Mouse (Mus musculus): ENCODE results near the gene Iffo2. TPM values are rescaled to one million over a fixed set of nuclear protein-coding genes. Genes with fewer than 3 reads are reported as not detected.
A peak's percentile ranks its signal among the peaks of the same experiment; 100 is the strongest.

Iffo2 gene
- polyA plus RNA-seq, 1 experiment from 2014 or later, result 4.7 TPM

GRCm38 (mm10) chr4:139521926-139522325 lies 8.4 kb upstream of the Iffo2 start:
- H3K27me3 ChIP-seq (replicated peaks; ENCODE audit: insufficient read depth, low read length), result no peaks in the 10 kb centered on the region
- H3K36me3 ChIP-seq (ENCODE audit: insufficient read depth, low read length), result no peaks in the 10 kb centered on the region
- no peak overlapping the region for H3K4me2 ChIP-seq (replicated peaks; ENCODE audit: low read depth, low read length)
- H3K4me3 ChIP-seq (ENCODE audit: low read depth, low read length), result no peak overlapping the region
- ATAC-seq, result no peak
- no peak for DNase-seq (ENCODE audit: low spot score)
- no peak overlapping the region for H3K9ac ChIP-seq (replicated peaks; ENCODE audit: low read depth)
- H3K9me3 ChIP-seq (ENCODE audit: low read length), result no peaks in the 10 kb centered on the region
- no peak for TF ChIP-seq EP300 (IDR thresholded peaks at IDR 0.05)
- no peak for TF ChIP-seq CTCF (IDR thresholded peaks at IDR 0.05)
- 84% methylated on average over 10 of the region's 10 CpGs for WGBS
- H3K27ac ChIP-seq (ENCODE audit: low read length), result no peak overlapping the region
- no peaks in the 10 kb centered on the region for H3K4me1 ChIP-seq (ENCODE audit: insufficient read depth, low read depth, low read length)

- 66% methylated on average over 12 of the region's 12 CpGs for WGBS
- Histone ChIP-seq H3K9ac (replicated peaks; ENCODE audit: low read depth) (no peak overlapping the region), H3K4me1 (ENCODE audit: insufficient read depth, low read depth, low read length) (no peaks in the 10 kb centered on the region), H3K4me3 (ENCODE audit: low read depth, low read length) (no peak overlapping the region), H3K4me2 (replicated peaks; ENCODE audit: low read depth, low read length) (no peak overlapping the region), H3K36me3 (ENCODE audit: insufficient read depth, low read length) (no peaks in the 10 kb centered on the region), H3K27me3 (replicated peaks; ENCODE audit: insufficient read depth, low read length) (no peaks in the 10 kb centered on the region), H3K27ac (ENCODE audit: low read length) (no peak overlapping the region), H3K9me3 (ENCODE audit: low read length) (no peaks in the 10 kb centered on the region)
- TF ChIP-seq EP300 (IDR thresholded peaks at IDR 0.05) (no peak), CTCF (IDR thresholded peaks at IDR 0.05) (no peak)
- DNase-seq (ENCODE audit: low spot score), result no peak
- no peak for ATAC-seq
Measured at GRCm38 (mm10) chr4:139526475-139526874, 3.9 kb upstream of the Iffo2 start.

GRCm38 (mm10) chr4:139532081-139532480 lies 1.7 kb downstream of the Iffo2 start:
- Histone ChIP-seq H3K4me3 (ENCODE audit: low read depth, low read length) (no peak overlapping the region), H3K9ac (replicated peaks; ENCODE audit: low read depth) (no peak overlapping the region), H3K9me3 (ENCODE audit: low read length) (no peaks in the 10 kb centered on the region), H3K36me3 (ENCODE audit: insufficient read depth, low read length) (no peaks in the 10 kb centered on the region), H3K4me2 (replicated peaks; ENCODE audit: low read depth, low read length) (no peak overlapping the region), H3K27ac (ENCODE audit: low read length) (no peak overlapping the region), H3K4me1 (ENCODE audit: insufficient read depth, low read depth, low read length) (peaks cover 5% of the 10 kb centered on the region; the same call in 1 of the 2 replicates), H3K27me3 (replicated peaks; ENCODE audit: insufficient read depth, low read length) (no peaks in the 10 kb centered on the region)
- DNase-seq (ENCODE audit: low spot score) (no peak), ATAC-seq (no peak)
- WGBS, result 88% methylated on average over 10 of the region's 10 CpGs
- TF ChIP-seq EP300 (IDR thresholded peaks at IDR 0.05) (no peak), CTCF (IDR thresholded peaks at IDR 0.05) (no peak)

- Histone ChIP-seq H3K4me2 (replicated peaks; ENCODE audit: low read depth, low read length) (no peak overlapping the region), H3K36me3 (ENCODE audit: insufficient read depth, low read length) (no peaks in the 10 kb centered on the region), H3K27ac (ENCODE audit: low read length) (peak overlapping the region; percentile 62), H3K27me3 (replicated peaks; ENCODE audit: insufficient read depth, low read length) (no peaks in the 10 kb centered on the region), H3K4me1 (ENCODE audit: insufficient read depth, low read depth, low read length) (peaks cover 5% of the 10 kb centered on the region; the same call in 1 of the 2 replicates), H3K9me3 (ENCODE audit: low read length) (no peaks in the 10 kb centered on the region), H3K9ac (replicated peaks; ENCODE audit: low read depth) (no peak overlapping the region), H3K4me3 (ENCODE audit: low read depth, low read length) (no peak overlapping the region)
- peak; percentile 89 for DNase-seq (ENCODE audit: low spot score)
- WGBS, result 7% methylated on average over 12 of the region's 12 CpGs
- TF ChIP-seq CTCF (IDR thresholded peaks at IDR 0.05) (peak; percentile 12; the same call in 1 of the 2 replicates), EP300 (IDR thresholded peaks at IDR 0.05) (peak; percentile 45; the same call in 1 of the 2 replicates)
- peak; percentile 95 for ATAC-seq
Measured at GRCm38 (mm10) chr4:139535127-139535695, 4.9 kb downstream of the Iffo2 start.

GRCm38 (mm10) chr4:139535719-139536118 lies 5.4 kb downstream of the Iffo2 start:
- H3K27me3 ChIP-seq (replicated peaks; ENCODE audit: insufficient read depth, low read length), result no peaks in the 10 kb centered on the region
- H3K4me3 ChIP-seq (ENCODE audit: low read depth, low read length), result no peak overlapping the region
- WGBS, result 40% methylated on average over 7 of the region's 7 CpGs
- no peak overlapping the region for H3K4me2 ChIP-seq (replicated peaks; ENCODE audit: low read depth, low read length)
- no peak overlapping the region for H3K9ac ChIP-seq (replicated peaks; ENCODE audit: low read depth)
- ATAC-seq (peak; percentile 59), DNase-seq (ENCODE audit: low spot score) (peak; percentile 35)
- H3K27ac ChIP-seq (ENCODE audit: low read length), result peak overlapping the region; percentile 62
- TF ChIP-seq EP300 (IDR thresholded peaks at IDR 0.05) (no peak), CTCF (IDR thresholded peaks at IDR 0.05) (no peak)
- H3K4me1 ChIP-seq (ENCODE audit: insufficient read depth, low read depth, low read length), result peaks cover 5% of the 10 kb centered on the region; the same call in 1 of the 2 replicates
- no peaks in the 10 kb centered on the region for H3K36me3 ChIP-seq (ENCODE audit: insufficient read depth, low read length)
- H3K9me3 ChIP-seq (ENCODE audit: low read length), result no peaks in the 10 kb centered on the region

- Histone ChIP-seq H3K27ac (ENCODE audit: low read length) (no peak overlapping the region), H3K36me3 (ENCODE audit: insufficient read depth, low read length) (no peaks in the 10 kb centered on the region), H3K27me3 (replicated peaks; ENCODE audit: insufficient read depth, low read length) (no peaks in the 10 kb centered on the region), H3K9ac (replicated peaks; ENCODE audit: low read depth) (no peak overlapping the region), H3K4me1 (ENCODE audit: insufficient read depth, low read depth, low read length) (peaks cover 5% of the 10 kb centered on the region; the same call in 1 of the 2 replicates), H3K9me3 (ENCODE audit: low read length) (no peaks in the 10 kb centered on the region), H3K4me3 (ENCODE audit: low read depth, low read length) (no peak overlapping the region), H3K4me2 (replicated peaks; ENCODE audit: low read depth, low read length) (no peak overlapping the region)
- DNase-seq (ENCODE audit: low spot score), result no peak
- 74% methylated on average over 9 of the region's 9 CpGs for WGBS
- no peak for ATAC-seq
- TF ChIP-seq EP300 (IDR thresholded peaks at IDR 0.05) (no peak), CTCF (IDR thresholded peaks at IDR 0.05) (no peak)
Measured at GRCm38 (mm10) chr4:139536706-139537105, 6.4 kb downstream of the Iffo2 start.
